10 mouse cellular contexts compared by ENCODE assay signal in genomic region chr4:41660851-41661430, GRCm38 (mm10). TPM values are rescaled to one million over a fixed set of nuclear protein-coding genes. Genes with fewer than 3 reads are reported as not detected.
A peak's percentile ranks its signal among the peaks of the same experiment; 100 is the strongest.
DNase-seq lines count a peak whose midpoint lies in the region; ATAC-seq lines count a peak whose summit lies in the region.
"Had no signal": no experiment of that assay in that cellular context is flagged by ENCODE, and none has a peak within 500 bp of the region (broad histone marks: within the 10 kb centered on the region; RNA-seq: fewer than 3 reads in every experiment).

No protein-coding gene starts in this region.

- H3K36me3 ChIP-seq in forebrain, embryonic 15.5 days, result peaks cover 10% of the 10 kb centered on the region
- peaks cover 10% of the 10 kb centered on the region for H3K36me3 ChIP-seq in limb, embryonic 10.5 days
- peaks cover 10% of the 10 kb centered on the region for H3K36me3 ChIP-seq in neural tube, embryonic 13.5 days

- H3K9me3 ChIP-seq in forebrain, embryonic 15.5 days, result no peaks in the 10 kb centered on the region
- no peaks in the 10 kb centered on the region for H3K9me3 ChIP-seq in limb, embryonic 10.5 days (replicated peaks)
- no peaks in the 10 kb centered on the region for H3K9me3 ChIP-seq in neural tube, embryonic 13.5 days

- intact Hi-C loops in left cerebral cortex, postnatal 4 days (cut with DNase I), result no loop called here

- H3K9ac ChIP-seq in forebrain, embryonic 15.5 days (replicated peaks), result no peak overlapping the region
- H3K9ac ChIP-seq in neural tube, embryonic 13.5 days, result 0 out of 2 replicates have a peak overlapping the region, but pooled peaks have one; percentile 8

- no peak overlapping the region for H3K4me3 ChIP-seq in forebrain, embryonic 15.5 days
- H3K4me3 ChIP-seq in limb, embryonic 10.5 days, result peak overlapping the region; percentile 24
- no peak overlapping the region for H3K4me3 ChIP-seq in neural tube, embryonic 13.5 days

- no peaks in the 10 kb centered on the region for H3K27me3 ChIP-seq in forebrain, embryonic 15.5 days
- H3K27me3 ChIP-seq in limb, embryonic 10.5 days (ENCODE audit: low read depth, poor library complexity, severe bottlenecking), result peaks cover 97% of the 10 kb centered on the region
- H3K27me3 ChIP-seq in neural tube, embryonic 13.5 days, result no peaks in the 10 kb centered on the region

- no peak overlapping the region for H3K4me2 ChIP-seq in forebrain, embryonic 15.5 days (replicated peaks)
- no peak overlapping the region for H3K4me2 ChIP-seq in neural tube, embryonic 13.5 days
- H3K4me2 ChIP-seq: heart, embryonic 11.5 days had no signal

- peak; percentile 17; the same call in 1 of the 2 replicates for ATAC-seq in forebrain, embryonic 15.5 days (replicated peaks)
- ATAC-seq in neural tube, embryonic 13.5 days (ENCODE audit: low read depth), result no peak
- ATAC-seq in granulocyte monocyte progenitor cell, adult 5-6 weeks (replicated peaks; ENCODE audit: poor library complexity, severe bottlenecking), result no peak

- peak; percentile 59 for DNase-seq in left cerebral cortex, postnatal 4 days
- no peak for DNase-seq in left cerebral cortex, adult 9 months (ENCODE audit: low spot score in 2 of 2)
- peak; percentile 86 for DNase-seq in limb, embryonic 10.5 days (ENCODE audit: low spot score)
- no peak for DNase-seq in spleen, postnatal 36 days (ENCODE audit: low spot score in 2 of 2)
- no peak for DNase-seq in thymus, postnatal 4 days

- H3K4me1 ChIP-seq in forebrain, embryonic 15.5 days, result peaks cover 43% of the 10 kb centered on the region
- H3K4me1 ChIP-seq in limb, embryonic 10.5 days, result peaks cover 96% of the 10 kb centered on the region
- peaks cover 77% of the 10 kb centered on the region for H3K4me1 ChIP-seq in neural tube, embryonic 13.5 days (replicated peaks)

- H3K27ac ChIP-seq in forebrain, embryonic 15.5 days (replicated peaks), result no peak overlapping the region
- H3K27ac ChIP-seq in limb, embryonic 10.5 days, result peak overlapping the region; percentile 84
- peak overlapping the region; percentile 56; the same call in 1 of the 2 replicates for H3K27ac ChIP-seq in neural tube, embryonic 13.5 days (replicated peaks)

- 5% methylated on average over 11 of the region's 11 CpGs for WGBS in forebrain, embryonic 15.5 days
- 9% methylated on average over 11 of the region's 11 CpGs for WGBS in limb, embryonic 10.5 days
- 15% methylated on average over 11 of the region's 11 CpGs for WGBS in neural tube, embryonic 13.5 days

RNA-seq across cellular contexts. Expression of gene Enho, which starts 20.8 kb away (rescaled TPM):
- total RNA-seq in left cerebral cortex, postnatal 4 days (2021), result 10 to 100 TPM; 70.3 to 78.4 TPM
- 58.3 and 66.4 TPM in 2 replicates for polyA plus RNA-seq in forebrain, embryonic 15.5 days (2015; fragmentation: Nextera tagmentation; extraction: Ambion mirVana)
- polyA plus RNA-seq in limb, embryonic 10.5 days (2016; fragmentation: Nextera tagmentation; extraction: Ambion mirVana), result 21.0 and 24.2 TPM in 2 replicates
- 79.3 and 81.9 TPM in 2 replicates for polyA plus RNA-seq in neural tube, embryonic 13.5 days (2015; fragmentation: Nextera tagmentation; extraction: Ambion mirVana)
- not detected in 2 replicates for total RNA-seq in granulocyte monocyte progenitor cell, adult 5-6 weeks (2014; fragmentation: Nextera tagmentation)
- not detected in 2 replicates for total RNA-seq in granulocyte monocyte progenitor cell, adult 5-6 weeks (2017)
- total RNA-seq: megakaryocyte progenitor cell, adult 5-6 weeks had no signal

RNA-seq across cellular contexts. Expression of gene Cntfr, which starts 35.9 kb away (rescaled TPM):
- total RNA-seq in left cerebral cortex, postnatal 4 days (2021), result 10 to 100 TPM; 60.5 to 61.7 TPM
- 15.8 and 16.6 TPM in 2 replicates for polyA plus RNA-seq in forebrain, embryonic 15.5 days (2015; fragmentation: Nextera tagmentation; extraction: Ambion mirVana)
- polyA plus RNA-seq in limb, embryonic 10.5 days (2016; fragmentation: Nextera tagmentation; extraction: Ambion mirVana), result 6.1 and 7.8 TPM in 2 replicates
- 28.9 and 29.7 TPM in 2 replicates for polyA plus RNA-seq in neural tube, embryonic 13.5 days (2015; fragmentation: Nextera tagmentation; extraction: Ambion mirVana)
- total RNA-seq in granulocyte monocyte progenitor cell, adult 5-6 weeks (2014; fragmentation: Nextera tagmentation), result not detected in 2 replicates
- not detected in 2 replicates for total RNA-seq in granulocyte monocyte progenitor cell, adult 5-6 weeks (2017)
- total RNA-seq: megakaryocyte progenitor cell, adult 5-6 weeks had no signal

RNA-seq across cellular contexts. Expression of gene Il11ra1, which starts 38.8 kb away (rescaled TPM):
- total RNA-seq in left cerebral cortex, postnatal 4 days (2021), result 10 to 100 TPM; 17.8 to 20.7 TPM
- 23.8 and 26.4 TPM in 2 replicates for polyA plus RNA-seq in forebrain, embryonic 15.5 days (2015; fragmentation: Nextera tagmentation; extraction: Ambion mirVana)
- 202 and 253 TPM in 2 replicates for polyA plus RNA-seq in limb, embryonic 10.5 days (2016; fragmentation: Nextera tagmentation; extraction: Ambion mirVana)
- polyA plus RNA-seq in neural tube, embryonic 13.5 days (2015; fragmentation: Nextera tagmentation; extraction: Ambion mirVana), result 53.6 and 60.2 TPM in 2 replicates
- total RNA-seq in granulocyte monocyte progenitor cell, adult 5-6 weeks (2014; fragmentation: Nextera tagmentation), result 66.9 and 71.4 TPM in 2 replicates
- 102 and 103 TPM in 2 replicates for total RNA-seq in granulocyte monocyte progenitor cell, adult 5-6 weeks (2017)

RNA-seq across cellular contexts. Expression of gene Rpp25l, which starts 52.4 kb away (rescaled TPM):
- 10 to 100 TPM; 32.2 to 34.5 TPM for total RNA-seq in left cerebral cortex, postnatal 4 days (2021)
- polyA plus RNA-seq in forebrain, embryonic 15.5 days (2015; fragmentation: Nextera tagmentation; extraction: Ambion mirVana), result 58.0 and 70.0 TPM in 2 replicates
- polyA plus RNA-seq in limb, embryonic 10.5 days (2016; fragmentation: Nextera tagmentation; extraction: Ambion mirVana), result 93.6 and 101 TPM in 2 replicates
- polyA plus RNA-seq in neural tube, embryonic 13.5 days (2015; fragmentation: Nextera tagmentation; extraction: Ambion mirVana), result 62.6 and 63.4 TPM in 2 replicates
- total RNA-seq in granulocyte monocyte progenitor cell, adult 5-6 weeks (2014; fragmentation: Nextera tagmentation), result 23.0 and 45.3 TPM in 2 replicates
- 15.0 and 20.1 TPM in 2 replicates for total RNA-seq in granulocyte monocyte progenitor cell, adult 5-6 weeks (2017)

Comparison
In these comparisons a context has a peak if more than half of its experiments do, and no peak if none do; other contexts are left out.
1. DNase-seq: peak in left cerebral cortex, postnatal 4 days (single experiment) and limb, embryonic 10.5 days (single experiment); none in left cerebral cortex, adult 9 months (0 of 2), spleen, postnatal 36 days (0 of 2) and thymus, postnatal 4 days (single experiment).